Mouse (Mus musculus) cortical plate, adult 2 months (tissue): Measurements from ENCODE around the gene Hoxb7.

Experiments
- CTCF ChIP-seq: fragments of 200-500 bp; IDR thresholded peaks from 2 replicates; pipeline ENCODE4 v1.5.1; 2011; ENCODE audit warnings: mild to moderate bottlenecking, control low read depth, low read length; ENCODE audit not compliant: insufficient read depth; ENCODE audit errors: extremely low read depth
- POLR2A ChIP-seq: fragments of 200-500 bp; IDR thresholded peaks from 2 replicates; pipeline ENCODE4 v1.6.1; 2011; ENCODE audit warnings: mild to moderate bottlenecking, low read length, control low read depth; ENCODE audit not compliant: insufficient read depth; ENCODE audit errors: extremely low read depth

- TF ChIP-seq CTCF (no peak), POLR2A (no peak)
Measured at GRCm38 (mm10) chr11:96317608-96318367, 31.4 kb downstream of the Hoxb7 start, which contains the start of gene Hoxb4.
